Mouse (Mus musculus): ENCODE data around the gene Arx.

The Arx gene

GRCm38 (mm10) chrX:93286291-93286893 is at the start of gene Arx:
Gene Arx, plus strand, starts transcription at chrX:93286445.
- no peak for DNase-seq

DNA sequence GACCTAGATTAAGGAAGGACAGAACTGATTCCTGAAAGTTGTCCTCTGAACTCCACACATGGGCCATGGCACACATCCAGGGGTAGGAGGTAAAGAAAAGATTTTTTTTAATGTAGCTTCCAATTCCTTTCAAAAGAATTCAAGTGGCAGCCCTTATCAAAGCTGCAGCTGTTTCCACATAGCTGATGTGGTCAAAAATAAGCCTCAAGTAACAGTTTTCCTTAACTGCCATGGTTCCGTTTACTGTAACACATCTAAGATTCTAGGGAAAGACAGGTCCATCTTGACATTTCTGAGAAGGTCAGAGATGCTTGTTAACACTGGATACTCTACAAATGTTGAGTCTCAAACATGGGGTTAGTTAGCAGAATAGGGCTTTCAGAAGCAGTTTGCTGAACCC is 34.9 kb upstream of the Arx start:
- DNase-seq, result no peak

DNA sequence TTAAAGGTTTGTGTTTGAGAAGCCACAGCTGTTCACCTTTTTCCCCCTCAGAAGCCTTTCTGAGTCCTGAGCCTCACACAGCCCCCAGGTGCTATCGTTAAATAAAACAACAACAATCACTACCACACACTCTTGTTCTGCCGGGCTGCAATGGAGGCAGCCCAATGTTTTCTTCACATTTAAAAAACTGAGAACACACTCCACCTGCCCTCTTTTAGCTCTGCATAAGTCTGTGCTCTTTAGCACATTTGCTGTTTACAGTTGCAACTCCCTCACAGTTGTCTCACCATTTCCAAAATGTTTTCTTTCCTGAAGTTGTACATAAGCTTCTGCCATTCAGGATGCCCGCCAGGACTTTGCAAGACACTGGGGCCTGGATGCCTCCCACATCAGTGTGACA is 10.6 kb upstream of the Arx start:
- no peak for DNase-seq

DNA sequence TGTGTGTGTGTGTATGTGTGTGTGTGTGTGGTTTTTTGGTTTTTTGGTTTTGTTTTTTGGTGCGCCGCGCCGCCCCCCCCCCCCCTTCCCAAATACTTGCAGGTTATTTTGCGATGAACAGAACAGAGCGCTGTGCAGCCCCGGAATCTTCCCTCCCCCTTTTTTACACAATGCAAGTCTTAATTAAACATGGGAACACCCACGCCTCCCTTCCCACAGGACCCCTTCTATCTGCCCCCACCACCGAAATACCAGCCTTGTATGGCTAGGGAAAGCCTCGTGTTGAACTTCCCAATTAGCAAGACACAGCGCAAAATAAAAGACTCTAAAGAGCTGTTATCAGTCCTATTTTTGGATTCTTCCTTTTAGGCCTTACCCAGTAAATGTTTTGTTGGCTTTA is 6.3 kb upstream of the Arx start:
- DNase-seq, result no peak

DNA sequence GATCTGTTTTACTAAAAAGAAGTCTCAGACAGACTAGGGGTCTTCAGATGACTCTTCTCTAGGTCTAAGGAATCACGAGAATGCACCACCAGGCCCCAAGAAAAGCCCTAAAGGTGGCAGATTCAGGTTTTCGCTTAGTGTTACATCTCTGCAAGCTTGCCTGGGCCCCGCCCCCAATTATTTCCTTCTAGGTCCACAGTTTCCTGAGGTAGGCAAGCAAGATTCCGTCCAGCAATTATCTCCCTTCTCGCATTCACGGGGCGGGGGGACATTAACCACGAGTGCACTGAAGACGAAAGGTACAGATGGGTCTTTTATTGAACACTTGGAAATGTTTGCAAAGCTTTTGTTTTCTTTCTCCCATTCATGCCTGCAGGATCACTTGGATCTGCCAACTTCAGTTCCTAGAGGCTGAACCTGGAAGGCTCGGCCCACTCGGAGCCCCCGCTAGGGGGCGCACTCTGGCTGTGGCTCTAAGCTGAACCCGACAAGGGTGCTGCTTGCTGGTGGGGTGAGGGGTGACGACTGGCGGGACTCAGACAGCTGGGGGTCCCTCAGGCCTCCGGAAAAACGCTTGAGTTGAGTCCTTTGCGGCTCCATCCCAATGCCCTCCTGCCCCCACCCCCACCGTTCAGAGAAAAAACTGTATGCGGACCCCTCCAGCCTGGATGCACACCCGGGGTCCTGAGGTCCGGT is 5.1 kb upstream of the Arx start:
- DNase-seq, result no peak

DNA sequence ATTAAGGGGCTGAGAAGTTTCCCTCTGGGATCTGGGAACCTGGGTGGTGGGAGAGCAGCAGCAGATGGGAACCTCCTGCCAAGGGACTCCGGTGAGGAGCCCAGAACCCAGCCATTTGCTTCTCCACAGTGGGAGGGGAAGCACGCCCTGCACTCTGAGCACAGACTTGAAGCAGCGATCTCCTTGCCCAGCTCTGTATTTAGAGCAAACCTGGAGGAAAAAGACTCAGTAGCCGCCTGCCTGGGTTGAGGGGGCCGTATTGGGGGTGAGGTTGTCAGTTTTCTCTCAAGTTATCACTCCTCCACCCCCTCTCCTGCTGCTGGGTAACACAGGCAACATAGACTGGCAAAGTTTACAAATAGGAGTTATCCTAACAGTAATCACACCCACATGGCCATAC is 4.5 kb upstream of the Arx start:
- DNase-seq, result no peak

- no peak for DNase-seq
Observed at GRCm38 (mm10) chrX:93285091-93285490, 1.2 kb upstream of the Arx start.

DNA sequence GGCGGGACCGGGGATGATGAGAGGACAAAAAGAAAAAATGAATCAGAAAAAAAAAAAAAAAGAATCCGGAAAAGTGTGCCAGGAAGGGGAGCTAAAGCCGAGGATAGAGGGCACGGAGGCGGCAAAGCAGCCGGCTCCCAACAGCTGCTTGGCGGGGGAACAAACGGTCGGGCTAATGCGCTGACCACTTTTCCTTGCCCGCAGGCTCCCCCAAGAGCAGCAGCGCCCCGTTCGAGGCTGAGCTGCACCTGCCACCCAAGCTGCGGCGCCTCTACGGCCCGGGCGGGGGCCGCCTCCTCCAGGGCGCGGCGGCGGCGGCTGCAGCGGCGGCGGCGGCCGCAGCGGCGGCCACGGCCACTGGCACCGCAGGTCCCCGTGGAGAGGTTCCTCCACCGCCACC is 2.1 kb downstream of the Arx start:
- DNase-seq, result no peak

DNA sequence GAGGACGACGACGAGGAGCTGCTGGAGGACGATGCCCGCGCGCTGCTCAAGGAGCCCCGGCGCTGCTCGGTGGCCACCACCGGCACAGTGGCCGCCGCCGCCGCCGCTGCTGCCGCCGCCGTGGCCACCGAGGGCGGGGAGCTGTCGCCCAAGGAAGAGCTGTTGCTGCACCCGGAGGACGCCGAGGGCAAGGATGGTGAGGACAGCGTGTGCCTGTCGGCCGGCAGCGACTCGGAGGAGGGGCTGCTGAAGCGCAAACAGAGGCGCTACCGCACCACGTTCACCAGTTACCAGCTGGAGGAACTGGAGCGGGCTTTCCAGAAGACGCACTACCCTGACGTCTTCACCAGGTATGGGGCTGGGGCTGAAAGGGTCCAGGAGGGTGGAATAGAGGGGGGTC is 2.8 kb downstream of the Arx start:
- DNase-seq, result no peak

GRCm38 (mm10) chrX:93289851-93290380 is 3.7 kb downstream of the Arx start:
- DNase-seq, result no peak

GRCm38 (mm10) chrX:93292031-93292430 is 5.8 kb downstream of the Arx start:
- no peak for DNase-seq

GRCm38 (mm10) chrX:93294736-93295490 is 8.7 kb downstream of the Arx start:
- no peak for DNase-seq

- no peak for DNase-seq
Observed at GRCm38 (mm10) chrX:93295819-93296218, 9.6 kb downstream of the Arx start.

DNA sequence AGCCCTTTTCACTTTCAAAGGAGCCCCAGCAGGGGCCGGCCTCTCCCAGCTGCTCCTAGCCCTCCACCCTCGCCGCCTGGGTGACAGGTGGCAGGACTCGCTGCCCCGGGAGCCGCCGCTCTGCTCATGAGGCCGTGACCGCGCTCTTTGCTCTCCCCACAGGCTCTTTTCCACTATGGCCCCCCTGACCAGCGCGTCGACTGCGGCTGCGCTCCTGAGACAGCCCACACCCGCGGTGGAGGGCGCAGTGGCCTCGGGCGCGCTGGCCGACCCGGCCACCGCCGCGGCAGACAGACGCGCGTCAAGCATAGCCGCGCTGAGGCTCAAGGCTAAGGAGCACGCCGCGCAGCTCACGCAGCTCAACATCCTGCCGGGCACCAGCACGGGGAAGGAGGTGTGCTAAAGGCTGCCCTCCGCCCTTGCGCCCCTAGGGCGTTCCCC is 10.8 kb downstream of the Arx start:
- DNase-seq, result no peak

- DNase-seq, result no peak
Observed at GRCm38 (mm10) chrX:93299046-93299626, 12.9 kb downstream of the Arx start.

DNA sequence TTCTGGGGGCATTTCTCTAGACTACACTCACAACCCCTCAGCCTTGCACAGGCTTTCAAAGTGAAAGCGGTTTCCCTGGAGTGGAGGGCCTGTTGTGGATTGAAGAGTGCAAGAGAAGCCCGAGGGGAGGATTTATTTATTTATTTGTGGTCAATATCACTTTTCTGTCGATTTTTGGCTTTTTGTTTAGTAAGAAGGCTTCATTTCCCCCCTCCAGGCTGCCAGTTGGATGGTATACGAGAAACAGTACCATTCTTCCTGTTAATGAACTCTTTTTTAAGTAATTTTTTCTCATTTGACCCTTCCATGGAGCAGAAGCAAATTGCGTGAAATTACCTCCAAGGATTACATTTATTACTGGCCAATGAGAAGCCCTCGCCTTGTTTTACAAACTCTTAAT is 13.5 kb downstream of the Arx start:
- DNase-seq, result no peak

GRCm38 (mm10) chrX:93300183-93300815 is 14.1 kb downstream of the Arx start:
- no peak for DNase-seq

- no peak for DNase-seq
Observed at GRCm38 (mm10) chrX:93301798-93302197, 15.6 kb downstream of the Arx start.

DNA sequence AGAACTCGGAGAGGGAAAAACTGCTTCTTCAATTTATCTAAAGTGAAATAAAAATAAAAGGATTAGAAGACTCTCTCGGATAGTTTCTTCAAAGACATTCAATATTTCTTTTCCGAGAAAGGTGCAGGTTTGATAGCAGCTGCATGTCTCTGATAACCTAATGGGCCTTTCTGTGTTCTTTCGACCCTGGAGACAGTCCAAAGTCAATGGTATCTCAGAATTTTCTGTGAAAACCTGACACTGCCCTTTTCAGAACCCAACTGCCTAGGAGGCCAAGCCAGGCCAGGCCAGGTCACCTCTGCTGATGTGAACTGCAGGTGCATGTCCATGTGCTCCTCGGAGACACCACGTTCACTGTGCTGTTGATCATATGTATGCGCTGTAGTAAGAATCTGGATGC is 19.5 kb downstream of the Arx start:
- DNase-seq, result no peak

DNA sequence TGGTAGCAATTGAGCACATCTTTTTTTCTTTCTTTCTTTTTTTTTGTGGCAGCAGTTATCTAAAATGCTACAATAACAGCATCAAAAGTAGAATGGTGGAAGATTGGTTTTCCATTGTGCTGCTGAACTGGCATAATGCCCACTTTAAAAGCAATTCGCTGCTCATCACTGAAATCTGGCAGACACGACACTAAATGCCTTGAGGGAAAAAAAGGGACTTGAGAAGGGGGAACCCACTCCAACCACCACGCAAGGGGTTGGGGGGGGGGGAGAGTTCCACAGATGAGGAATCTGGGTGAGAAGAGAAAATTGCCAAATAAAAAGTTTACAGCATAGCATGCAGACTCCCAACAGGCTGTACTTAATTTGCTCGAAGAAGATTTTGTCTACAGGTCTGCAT is 31.3 kb downstream of the Arx start:
- no peak for DNase-seq

DNA sequence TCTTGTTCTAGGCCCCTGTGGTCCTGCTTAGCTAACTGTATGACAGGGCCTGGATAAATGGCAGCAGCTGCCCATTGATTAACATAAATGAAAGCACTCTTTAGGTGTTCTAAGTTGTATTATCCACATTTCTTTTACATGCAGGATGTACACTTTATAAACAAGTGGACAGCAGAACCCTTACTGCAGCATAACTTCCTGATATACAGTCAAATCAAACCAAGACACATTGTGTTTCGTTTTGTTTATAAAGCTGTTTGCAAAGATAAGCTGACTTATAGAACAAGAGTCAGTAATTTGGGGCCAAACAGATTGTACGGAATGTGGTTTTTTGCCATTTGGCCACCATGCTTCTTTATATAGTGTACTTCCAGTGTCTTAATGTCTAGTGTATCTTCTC is 33.7 kb downstream of the Arx start:
- DNase-seq, result no peak

DNA sequence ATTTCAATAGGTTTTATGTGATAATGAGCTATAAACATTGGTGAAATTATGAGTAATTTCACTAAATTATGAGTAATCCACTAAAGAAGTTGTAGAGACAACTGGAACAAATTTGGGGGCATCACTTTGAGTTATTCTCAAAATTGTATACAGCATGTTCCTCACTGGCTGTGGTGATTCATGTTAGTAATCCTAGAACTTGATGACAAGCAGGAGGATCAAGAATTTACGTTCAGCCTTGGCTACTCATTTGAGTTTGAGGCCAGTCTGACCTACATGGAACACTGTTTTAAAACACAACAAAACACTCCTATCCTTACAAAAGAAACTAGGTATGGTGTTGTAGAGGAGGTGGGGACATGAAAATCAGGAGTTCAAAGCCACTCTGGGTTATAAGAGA is 35.1 kb downstream of the Arx start:
- DNase-seq, result no peak

Measured in cerebellum, adult 11 months (tissue).